Mouse (Mus musculus): ENCODE data around the gene Cntn4. TPM values are rescaled to one million over a fixed set of nuclear protein-coding genes. Genes with fewer than 3 reads are reported as not detected.

Gene Cntn4
- polyA plus RNA-seq, 1 experiment = not detected

GRCm38 (mm10) chr6:106336805-106337204 is 659.3 kb downstream of the Cntn4 start:
- no peak for TF ChIP-seq GATA1 (IDR thresholded peaks at IDR 0.05; ENCODE audit: low read length)

DNA sequence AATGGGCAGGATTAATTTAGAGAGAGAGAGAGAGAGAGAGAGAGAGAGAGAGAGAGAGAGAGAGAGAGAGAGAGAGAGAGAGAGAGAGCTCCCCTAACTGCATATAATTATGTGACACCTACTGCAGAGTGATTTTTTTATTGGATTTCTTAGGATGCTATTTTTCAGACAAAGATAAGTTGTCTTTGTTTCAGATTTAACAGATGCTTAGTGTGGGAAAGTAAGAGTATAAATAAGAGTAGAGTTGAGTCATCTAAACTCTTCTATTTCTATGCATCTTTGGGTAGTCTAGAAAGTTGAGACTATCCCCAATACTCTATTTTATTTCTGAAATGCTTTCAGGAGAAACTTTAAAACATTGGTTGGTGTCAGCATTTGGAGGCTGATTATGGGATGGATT is 660.4 kb downstream of the Cntn4 start:
- TF ChIP-seq GATA1 (IDR thresholded peaks at IDR 0.05; ENCODE audit: low read length) = no peak

GRCm38 (mm10) chr6:106341114-106341513 is 663.7 kb downstream of the Cntn4 start:
- no peak for TF ChIP-seq GATA1 (IDR thresholded peaks at IDR 0.05; ENCODE audit: low read length)

GRCm38 (mm10) chr6:106350072-106350471 is 672.6 kb downstream of the Cntn4 start:
- no peak for TF ChIP-seq GATA1 (IDR thresholded peaks at IDR 0.05; ENCODE audit: low read length)

DNA sequence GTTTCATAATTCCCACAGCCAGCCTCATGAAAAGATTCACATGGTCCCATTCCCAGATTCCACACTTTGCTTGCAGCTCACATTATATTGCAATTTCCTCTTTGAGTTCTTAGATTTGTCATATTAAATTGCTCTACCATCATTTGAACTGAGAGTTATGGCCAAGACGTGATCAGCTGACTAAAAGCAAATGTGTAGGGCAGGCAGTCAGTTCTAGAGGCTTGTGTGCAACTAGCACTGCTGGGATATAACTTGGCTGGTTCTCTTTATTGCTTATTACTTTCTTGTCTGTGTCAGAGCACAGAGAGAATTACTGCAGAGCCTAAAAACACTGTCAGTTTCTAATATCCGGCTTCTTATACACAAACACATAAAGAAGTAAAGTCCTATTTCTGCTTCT is 673.9 kb downstream of the Cntn4 start:
- TF ChIP-seq GATA1 (IDR thresholded peaks at IDR 0.05; ENCODE audit: low read length) = no peak

DNA sequence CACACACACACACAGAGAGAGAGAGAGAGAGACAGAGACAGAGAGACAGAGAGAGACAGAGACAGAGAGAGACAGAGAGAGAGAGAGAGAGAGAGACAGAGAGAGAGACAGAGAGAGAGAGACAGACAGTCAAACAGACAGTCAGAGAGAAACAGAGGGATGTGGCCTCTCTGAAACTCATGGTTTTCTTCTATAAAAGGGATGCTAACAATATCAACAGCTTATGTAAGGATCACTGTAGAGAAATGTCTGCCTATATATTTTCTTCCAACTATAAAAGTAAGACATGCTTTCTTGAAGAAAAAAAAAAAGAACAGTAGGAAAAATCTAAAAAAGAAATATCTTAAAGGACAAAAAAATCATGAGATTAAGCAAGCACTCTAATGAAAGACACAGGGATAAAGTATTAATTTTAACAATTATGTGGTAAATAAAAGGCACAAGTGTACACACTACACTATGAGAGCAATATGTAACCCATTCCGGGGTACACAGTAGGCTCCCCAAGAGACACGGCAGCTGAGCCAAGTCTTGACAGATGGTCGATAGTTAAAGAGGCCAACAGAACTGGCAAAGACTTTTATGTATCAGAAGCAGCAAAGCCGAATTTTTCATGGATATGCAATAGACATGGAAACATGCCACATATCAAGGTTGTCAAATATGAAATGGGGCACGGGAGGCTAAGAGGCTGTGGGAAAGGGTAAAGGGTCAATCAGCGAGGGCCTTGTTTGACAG is 704.0 kb downstream of the Cntn4 start:
- TF ChIP-seq GATA1 (IDR thresholded peaks at IDR 0.05; ENCODE audit: low read length) = no peak

- TF ChIP-seq GATA1 (IDR thresholded peaks at IDR 0.05; ENCODE audit: low read length) = no peak
Measured at GRCm38 (mm10) chr6:106387833-106388406, 710.5 kb downstream of the Cntn4 start.

GRCm38 (mm10) chr6:106408014-106408413 is 730.6 kb downstream of the Cntn4 start:
- TF ChIP-seq GATA1 (IDR thresholded peaks at IDR 0.05; ENCODE audit: low read length) = no peak

DNA sequence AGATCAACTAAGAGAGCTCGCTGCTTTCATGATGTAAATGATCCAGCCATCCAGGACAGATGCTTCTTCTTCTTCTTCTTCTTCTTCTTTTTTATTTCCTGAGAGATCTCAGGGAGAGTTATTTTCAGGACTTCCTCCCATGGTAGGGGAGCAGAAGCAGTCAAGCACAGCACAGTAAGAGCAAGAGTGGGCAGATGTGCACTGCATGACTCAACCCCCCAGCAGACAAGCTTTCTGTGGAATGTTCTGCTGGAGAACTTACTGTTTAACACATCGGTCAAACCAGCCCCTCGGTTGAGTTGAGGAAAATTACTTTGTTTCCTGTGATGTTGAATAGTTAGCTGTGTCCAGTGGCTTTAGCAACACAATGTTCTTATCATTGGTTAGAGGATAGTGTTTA is 731.2 kb downstream of the Cntn4 start:
- no peak for TF ChIP-seq GATA1 (IDR thresholded peaks at IDR 0.05; ENCODE audit: low read length)

DNA sequence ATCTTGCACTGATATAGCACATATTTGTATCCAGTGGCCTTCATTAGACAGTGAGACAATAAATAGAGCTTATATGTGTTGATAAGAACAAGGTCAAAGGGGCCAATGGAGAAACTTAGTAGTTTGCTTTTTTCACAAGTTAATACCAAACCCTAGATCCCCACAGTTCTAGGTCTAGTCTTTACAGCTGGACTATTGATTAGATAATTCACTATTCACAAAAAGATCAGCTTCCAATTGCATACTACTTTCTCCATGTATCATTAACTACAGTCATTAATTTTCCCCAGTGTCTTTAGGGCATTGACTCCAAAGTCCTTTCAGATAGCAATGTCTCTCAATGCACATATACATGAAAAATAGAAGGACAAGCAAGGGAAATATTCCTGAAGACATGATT is 745.5 kb downstream of the Cntn4 start:
- no peak for TF ChIP-seq GATA1 (IDR thresholded peaks at IDR 0.05; ENCODE audit: low read length)

GRCm38 (mm10) chr6:106423471-106423870 is 746.0 kb downstream of the Cntn4 start:
- no peak for TF ChIP-seq GATA1 (IDR thresholded peaks at IDR 0.05; ENCODE audit: low read length)

DNA sequence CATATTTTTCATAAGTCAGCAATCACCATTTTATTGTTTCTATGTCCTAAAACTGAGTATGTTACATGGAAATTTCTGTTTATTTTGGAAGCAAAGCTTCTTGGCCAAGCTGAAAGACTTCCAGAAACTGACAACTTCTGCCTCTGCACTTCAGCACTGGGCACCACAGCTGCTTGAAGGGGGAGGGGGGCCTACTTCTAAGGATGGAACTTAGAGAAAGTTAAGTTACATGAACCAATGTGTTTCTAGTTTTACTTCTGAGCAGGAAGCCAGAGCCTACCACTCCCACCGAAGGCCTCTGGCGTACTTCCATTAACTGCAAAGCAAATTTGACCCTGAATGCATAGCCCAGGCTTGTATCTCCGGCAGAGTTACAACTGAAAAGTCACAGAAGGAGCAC is 749.2 kb downstream of the Cntn4 start:
- TF ChIP-seq GATA1 (IDR thresholded peaks at IDR 0.05; ENCODE audit: low read length) = no peak

DNA sequence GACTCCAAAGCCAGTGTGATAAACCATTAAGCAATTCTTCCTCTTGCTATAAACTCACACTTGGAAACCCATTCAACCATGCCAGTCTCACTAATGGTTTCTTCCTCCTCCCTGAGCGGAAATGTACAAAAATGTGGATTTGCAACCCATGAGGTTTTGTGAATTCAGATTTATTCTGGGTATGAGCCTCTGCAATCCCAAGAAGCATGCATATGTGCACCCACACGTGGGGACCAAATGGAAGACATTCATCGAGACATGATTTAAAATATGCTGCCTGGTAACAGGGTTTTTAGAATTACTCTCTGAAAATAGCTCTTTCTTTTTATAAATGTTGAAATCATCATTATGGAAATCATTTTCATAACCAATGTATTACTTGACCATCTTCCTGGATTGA is 754.0 kb downstream of the Cntn4 start:
- TF ChIP-seq GATA1 (IDR thresholded peaks at IDR 0.05; ENCODE audit: low read length) = no peak

- no peak for TF ChIP-seq GATA1 (IDR thresholded peaks at IDR 0.05; ENCODE audit: low read length)
Measured at GRCm38 (mm10) chr6:106440786-106441185, 763.3 kb downstream of the Cntn4 start.

DNA sequence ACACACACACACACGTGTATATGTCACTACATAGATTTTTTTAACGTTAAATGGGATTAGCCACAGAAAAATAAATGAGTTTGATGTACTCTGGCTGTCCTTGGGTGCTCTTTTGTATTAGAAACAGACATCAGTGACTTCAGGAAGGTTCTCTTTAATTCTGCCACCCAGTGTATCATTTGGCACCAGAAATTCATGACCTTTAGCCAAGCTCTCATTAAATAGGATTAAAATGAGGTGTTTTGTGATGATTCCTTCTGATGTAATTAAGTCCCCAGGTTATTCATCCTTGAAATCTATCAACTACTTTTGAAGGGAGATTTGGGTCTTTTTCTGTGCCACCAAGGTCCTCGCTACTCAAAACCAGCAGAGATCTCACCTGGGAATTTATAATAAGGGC is 763.8 kb downstream of the Cntn4 start:
- no peak for TF ChIP-seq GATA1 (IDR thresholded peaks at IDR 0.05; ENCODE audit: low read length)

GRCm38 (mm10) chr6:106454131-106454838 is 776.8 kb downstream of the Cntn4 start:
- TF ChIP-seq GATA1 (IDR thresholded peaks at IDR 0.05; ENCODE audit: low read length) = no peak

GRCm38 (mm10) chr6:106455616-106456015 is 778.2 kb downstream of the Cntn4 start:
- no peak for TF ChIP-seq GATA1 (IDR thresholded peaks at IDR 0.05; ENCODE audit: low read length)

Measured in G1E-ER4 (cell line).